Mouse (Mus musculus) forebrain, postnatal 0 days (tissue): ENCODE data around the gene Bcl2l15. TPM values are rescaled to one million over a fixed set of nuclear protein-coding genes. Genes with fewer than 3 reads are reported as not detected.
"Not testable (repeated sequence)": the region's sequence is repeated elsewhere in the genome, so short reads cannot be mapped to it uniquely, and the experiment has no call there.

Experiments used
- ATAC-seq: fragments of 200-750 bp; cut with Nextera tagmentation; 2 replicates; pipeline ENCODE4 v1.8.0; 2017; ENCODE audit warnings: mild to moderate bottlenecking, moderate library complexity
- DNase-seq: peaks from one replicate; pipeline ENCODE4 v3.0.0-alpha.2; 2015
- H3K27ac ChIP-seq: fragments of 300-500 bp; sonication (generic); 2 replicates; pipeline ENCODE4 v1.5.1; 2014; ENCODE audit warnings: low read depth, mild to moderate bottlenecking, antibody characterized with exemption, low read length, moderate library complexity, mixed read lengths
- H3K27me3 ChIP-seq: fragments of 300-500 bp; sonication (generic); 2 replicates; pipeline ENCODE4 v1.6.1; 2014; ENCODE audit warnings: mild to moderate bottlenecking, low read length, mixed read lengths; ENCODE audit not compliant: insufficient read depth
- H3K36me3 ChIP-seq: fragments of 300-500 bp; sonication (generic); 2 replicates; pipeline ENCODE4 v1.6.1; 2014; ENCODE audit warnings: mild to moderate bottlenecking, moderate library complexity; ENCODE audit not compliant: insufficient read depth
- H3K4me1 ChIP-seq: fragments of 300-500 bp; sonication (generic); 2 replicates; pipeline ENCODE4 v1.6.1; 2014; ENCODE audit warnings: antibody characterized with exemption; ENCODE audit not compliant: insufficient read depth
- H3K4me2 ChIP-seq: fragments of 300-500 bp; sonication (generic); 2 replicates; pipeline ENCODE4 v1.6.1; 2014; ENCODE audit warnings: low read depth, mild to moderate bottlenecking, moderate library complexity
- H3K4me3 ChIP-seq: fragments of 300-500 bp; sonication (generic); 2 replicates; pipeline ENCODE4 v1.5.1; 2014; ENCODE audit warnings: low read depth, low read length, mixed read lengths
- H3K9ac ChIP-seq: fragments of 300-500 bp; sonication (generic); 2 replicates; pipeline ENCODE4 v1.6.1; 2014; ENCODE audit warnings: mild to moderate bottlenecking
- H3K9me3 ChIP-seq: fragments of 300-500 bp; sonication (generic); 2 replicates; pipeline ENCODE4 v1.6.1; 2016; ENCODE audit warnings: low read length
- CTCF ChIP-seq: sonication (generic); IDR thresholded peaks from 2 replicates; pipeline ENCODE4 v1.5.1; 2016; ENCODE audit warnings: antibody characterized with exemption, control low read depth, low read depth
- WGBS: fragments of 180-500 bp; shearing (Covaris S2); extraction: QIAGEN DNeasy Blood & Tissue Kit; methylation state at CpG from one replicate; pipeline ENCODE4 v1.1.7; 2014; 5-methylcytosine and 5-hydroxymethylcytosine counted together
- polyA plus RNA-seq: library from polyadenylated mRNA; unstranded; fragments of >200 nt; fragmentation: Nextera tagmentation; extraction: Ambion mirVana; gene quantifications from 2 replicates; pipeline ENCODE4 v1.2.1, GENCODE M21; 2015
- total RNA-seq: library from RNA; depleted of rRNA; stranded (reverse); fragments of >200 nt; gene quantifications from 2 replicates; pipeline ENCODE4 v1.2.3, GENCODE M21; 2014

Bcl2l15 gene
- total and polyA plus RNA-seq, 2 experiments from 2014 or later: not detected

GRCm38 (mm10) chr3:103791230-103792110 is 40.9 kb upstream of the Bcl2l15 start, which contains the start of gene Hipk1:
Hipk1 (minus strand) TSS chr3:103791563.
- H3K4me1 ChIP-seq: peaks cover 9% of the 10 kb centered on the region; the same call in 1 of the 2 replicates
- peak within 1 kb of the TSS; percentile 88 for H3K9ac ChIP-seq
- no peaks in the 10 kb centered on the region for H3K27me3 ChIP-seq
- no peaks in the 10 kb centered on the region for H3K9me3 ChIP-seq
- no peaks in the 10 kb centered on the region for H3K36me3 ChIP-seq
- H3K4me3 ChIP-seq: peak within 1 kb of the TSS; percentile 92
- WGBS: 10% methylated on average over 46 of the region's 49 CpGs
- peak within 1 kb of the TSS; percentile 91 for H3K27ac ChIP-seq
- TF ChIP-seq CTCF: peak; percentile 37
- peak; percentile 93 for DNase-seq
- H3K4me2 ChIP-seq: peak within 1 kb of the TSS; percentile 72
- peak; percentile 97 for ATAC-seq

DNA sequence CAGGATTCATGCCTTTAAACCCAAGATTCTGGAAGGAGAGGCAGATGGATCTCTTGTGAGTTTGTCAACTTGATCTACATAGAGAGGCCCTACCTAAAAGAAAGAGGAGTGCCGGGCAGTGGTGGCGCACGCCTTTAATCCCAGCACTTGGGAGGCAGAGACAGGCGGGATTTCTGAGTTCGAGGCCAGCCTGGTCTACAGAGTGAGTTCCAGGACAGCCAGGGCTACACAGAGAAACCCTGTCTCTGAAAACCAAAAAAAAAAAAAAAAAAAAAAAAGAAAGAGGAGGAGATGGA is 40.3 kb upstream of the Bcl2l15 start:
- not testable (repeated sequence) for H3K9me3 ChIP-seq, H3K27me3 ChIP-seq, H3K4me3 ChIP-seq, H3K36me3 ChIP-seq, H3K9ac ChIP-seq, H3K4me1 ChIP-seq, ATAC-seq, DNase-seq
- WGBS: 79% methylated on average over 5 of the region's 5 CpGs
- H3K27ac ChIP-seq: peak overlapping the region; percentile 91; the same call in 1 of the 2 replicates
- H3K4me2 ChIP-seq: peak overlapping the region; percentile 72

DNA sequence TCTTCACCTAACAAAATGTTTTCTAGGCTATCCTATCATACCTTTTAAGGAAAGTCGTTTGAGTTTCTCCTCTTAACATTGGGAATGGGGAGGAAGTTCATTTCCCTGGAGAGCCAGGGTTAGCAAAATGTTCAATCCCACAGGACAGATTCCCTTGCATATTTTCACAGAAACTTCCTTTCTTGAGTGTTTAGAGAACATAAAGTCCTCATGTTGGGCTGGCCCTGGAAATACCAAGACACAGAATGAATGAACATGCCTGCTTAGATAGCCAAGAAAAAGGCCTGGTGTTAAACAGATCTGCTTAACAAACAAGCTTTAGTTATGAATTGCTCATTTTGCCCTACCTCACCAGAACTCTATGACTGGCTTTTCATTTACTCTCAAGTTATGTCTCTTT is 39.8 kb upstream of the Bcl2l15 start:
- Histone ChIP-seq H3K9ac (no peak overlapping the region), H3K36me3 (no peaks in the 10 kb centered on the region), H3K4me3 (no peak overlapping the region), H3K4me1 (peaks cover 9% of the 10 kb centered on the region; the same call in 1 of the 2 replicates), H3K9me3 (no peaks in the 10 kb centered on the region), H3K27ac (no peak overlapping the region), H3K27me3 (no peaks in the 10 kb centered on the region), H3K4me2 (no peak overlapping the region)
- no peak for TF ChIP-seq CTCF
- WGBS: 80% methylated on average over 1 of the region's 1 CpGs
- DNase-seq: no peak
- no peak for ATAC-seq

GRCm38 (mm10) chr3:103796389-103796788 is 36.0 kb upstream of the Bcl2l15 start:
- H3K4me3 ChIP-seq: no peak overlapping the region
- H3K9me3 ChIP-seq: no peaks in the 10 kb centered on the region
- no peaks in the 10 kb centered on the region for H3K27me3 ChIP-seq
- H3K9ac ChIP-seq: no peak overlapping the region
- H3K27ac ChIP-seq: no peak overlapping the region
- H3K4me2 ChIP-seq: no peak overlapping the region
- DNase-seq (no peak), ATAC-seq (no peak)
- 50% methylated on average over 2 of the region's 2 CpGs for WGBS
- no peak for TF ChIP-seq CTCF
- 0 out of 2 replicates have a peak, but pooled peaks cover 1% of the 10 kb centered on the region for H3K36me3 ChIP-seq
- no peaks in the 10 kb centered on the region for H3K4me1 ChIP-seq

- H3K4me3 ChIP-seq: no peak overlapping the region
- DNase-seq (no peak), ATAC-seq (no peak)
- H3K9ac ChIP-seq: no peak overlapping the region
- no peaks in the 10 kb centered on the region for H3K27me3 ChIP-seq
- H3K9me3 ChIP-seq: no peaks in the 10 kb centered on the region
- no peaks in the 10 kb centered on the region for H3K4me1 ChIP-seq
- WGBS: 88% methylated on average over 2 of the region's 2 CpGs
- H3K4me2 ChIP-seq: no peak overlapping the region
- peaks cover 30% of the 10 kb centered on the region for H3K36me3 ChIP-seq
- no peak for TF ChIP-seq CTCF
- no peak overlapping the region for H3K27ac ChIP-seq
Observed at GRCm38 (mm10) chr3:103799507-103799906, 32.9 kb upstream of the Bcl2l15 start.

DNA sequence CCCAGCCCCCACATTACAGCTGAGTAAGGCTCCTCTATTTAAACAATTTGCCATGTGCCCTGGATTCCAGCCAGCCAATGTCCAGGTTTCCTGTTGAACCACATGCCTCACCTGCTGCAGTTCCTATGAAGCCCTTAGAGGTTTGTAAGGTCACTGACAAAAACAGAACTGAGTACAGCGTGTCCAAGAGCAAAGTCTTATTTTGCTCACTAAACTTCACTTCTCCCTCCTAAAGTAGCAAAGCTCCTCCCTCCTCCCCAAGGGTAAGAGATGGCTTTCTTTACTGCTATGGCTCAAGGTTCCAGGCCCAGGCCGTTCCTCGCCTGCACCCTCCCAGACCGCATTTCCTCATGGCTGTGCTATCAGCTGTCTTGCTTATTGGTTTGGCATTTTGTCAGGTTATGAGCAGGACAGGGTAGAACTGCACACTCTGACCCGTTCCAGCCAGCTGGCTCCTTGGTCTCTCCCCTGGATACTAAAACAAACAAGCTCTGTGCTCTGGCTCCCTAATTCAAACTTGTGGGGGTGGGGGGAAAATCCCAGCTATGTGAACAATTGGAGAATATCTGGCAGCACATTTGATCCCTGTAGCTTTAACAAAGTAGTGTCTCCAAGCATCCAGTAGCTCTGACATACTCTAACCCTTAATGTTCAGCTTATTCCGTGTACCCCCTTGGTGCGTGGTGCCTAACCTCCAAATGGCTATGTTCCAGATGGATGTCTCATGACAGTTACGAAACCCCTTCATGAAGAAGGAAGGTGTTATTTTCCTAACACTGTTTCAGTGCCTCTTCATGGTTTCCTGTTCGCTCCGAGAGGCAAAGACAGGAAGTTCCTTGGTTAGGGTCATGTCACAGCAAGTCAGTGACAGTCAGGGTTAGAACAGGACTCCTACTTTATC is 30.5 kb upstream of the Bcl2l15 start:
- no peaks in the 10 kb centered on the region for H3K9me3 ChIP-seq
- WGBS: 81% methylated on average over 10 of the region's 10 CpGs
- H3K27me3 ChIP-seq: no peaks in the 10 kb centered on the region
- ATAC-seq (peak; percentile 77; the same call in 1 of the 2 replicates), DNase-seq (no peak)
- no peak overlapping the region for H3K9ac ChIP-seq
- TF ChIP-seq CTCF: no peak
- peaks cover 37% of the 10 kb centered on the region for H3K36me3 ChIP-seq
- no peak overlapping the region for H3K27ac ChIP-seq
- H3K4me2 ChIP-seq: no peak overlapping the region
- no peak overlapping the region for H3K4me3 ChIP-seq
- H3K4me1 ChIP-seq: no peaks in the 10 kb centered on the region
